Mouse (Mus musculus) forebrain, embryonic 13.5 days (tissue): Measurements from ENCODE around the gene Gm28042. TPM values are rescaled to one million over a fixed set of nuclear protein-coding genes. Genes with fewer than 3 reads are reported as not detected.

Experiments used
- ATAC-seq: fragments of 200-750 bp; cut with Nextera tagmentation; 2 replicates; pipeline ENCODE4 v1.8.0; 2017
- H3K27ac ChIP-seq: fragments of 300-500 bp; sonication (generic); 2 replicates; pipeline ENCODE4 v1.5.1; 2015; ENCODE audit warnings: inconsistent platforms, mild to moderate bottlenecking, moderate library complexity
- H3K27me3 ChIP-seq: fragments of 300-500 bp; sonication (generic); 2 replicates; pipeline ENCODE4 v1.6.1; 2015; ENCODE audit warnings: mild to moderate bottlenecking, inconsistent platforms
- H3K36me3 ChIP-seq: fragments of 300-500 bp; sonication (generic); 2 replicates; pipeline ENCODE4 v1.6.1; 2015; ENCODE audit warnings: mild to moderate bottlenecking, inconsistent platforms; ENCODE audit not compliant: poor library complexity, severe bottlenecking
- H3K4me1 ChIP-seq: fragments of 300-500 bp; sonication (generic); 2 replicates; pipeline ENCODE4 v1.6.1; 2015; ENCODE audit warnings: inconsistent platforms
- H3K4me2 ChIP-seq: fragments of 300-500 bp; sonication (generic); 2 replicates; pipeline ENCODE4 v1.6.1; 2015; ENCODE audit warnings: inconsistent platforms, mild to moderate bottlenecking, moderate library complexity
- H3K4me3 ChIP-seq: fragments of 300-500 bp; sonication (generic); 2 replicates; pipeline ENCODE4 v1.5.1; 2015; ENCODE audit warnings: mild to moderate bottlenecking, inconsistent platforms
- H3K9ac ChIP-seq: fragments of 300-500 bp; sonication (generic); 2 replicates; pipeline ENCODE4 v1.6.1; 2015; ENCODE audit warnings: mild to moderate bottlenecking, inconsistent platforms
- H3K9me3 ChIP-seq: fragments of 300-500 bp; sonication (generic); replicated peaks from 2 replicates; pipeline ENCODE4 v1.6.1; 2016; ENCODE audit warnings: inconsistent platforms
- WGBS: fragments of 180-500 bp; shearing (Covaris S2); methylation state at CpG from one replicate; pipeline ENCODE4 v1.1.7; 2015; 5-methylcytosine and 5-hydroxymethylcytosine counted together
- microRNA-seq: library from miRNA; unstranded; fragments of <30 nt; microRNA quantifications from one replicate; pipeline ENCODE4, GENCODE M21; 2016
- polyA plus RNA-seq: library from polyadenylated mRNA; unstranded; fragments of >200 nt; fragmentation: Nextera tagmentation; extraction: Ambion mirVana; gene quantifications from 2 replicates; pipeline ENCODE4 v1.2.1, GENCODE M21; 2015

Gene Gm28042
- polyA plus RNA-seq, 1 experiment from 2014 or later: 4.8 TPM

GRCm38 (mm10) chr2:120090979-120091378 is 63.7 kb downstream of the Gm28042 start:
- Histone ChIP-seq H3K4me1 (no peaks in the 10 kb centered on the region), H3K36me3 (no peaks in the 10 kb centered on the region), H3K9ac (no peak overlapping the region), H3K27ac (no peak overlapping the region), H3K27me3 (no peaks in the 10 kb centered on the region), H3K9me3 (no peaks in the 10 kb centered on the region), H3K4me2 (no peak overlapping the region), H3K4me3 (no peak overlapping the region)
- 96% methylated on average over 17 of the region's 17 CpGs for WGBS
- no peak for ATAC-seq

Small RNAs within 50 kb of the gene (microRNA-seq; reads per million reads assigned to microRNA genes)
- gene Mir7665: not detected

Other genes starting within 250 kb of the Gm28042 start
- 22.7 and 27.5 TPM in 2 replicates for gene Rpap1, start 240.0 kb upstream of the Gm28042 start, polyA plus RNA-seq
- gene Tyro3, start 229.8 kb upstream of the Gm28042 start, polyA plus RNA-seq: 17.1 and 18.7 TPM in 2 replicates
- 28.5 and 28.8 TPM in 2 replicates for gene Mga, start 130.3 kb upstream of the Gm28042 start, polyA plus RNA-seq
- gene Mapkbp1, start 54.8 kb upstream of the Gm28042 start, polyA plus RNA-seq: 4.0 and 4.3 TPM in 2 replicates
- gene Jmjd7, start within 50 bp of the Gm28042 start, polyA plus RNA-seq: 19.8 and 22.4 TPM in 2 replicates
- 1.5 and 1.9 TPM in 2 replicates for gene Pla2g4b, start 5.9 kb downstream of the Gm28042 start, polyA plus RNA-seq
- 9.8 and 11.3 TPM in 2 replicates for gene Ehd4, start 127.1 kb downstream of the Gm28042 start, polyA plus RNA-seq
- 0.27 and 0.47 TPM in 2 replicates for gene Pla2g4e, start 217.8 kb downstream of the Gm28042 start, polyA plus RNA-seq